Mouse (Mus musculus) stomach, postnatal 0 days (tissue): ENCODE data around the gene Rcan1.

Experiments used
- CTCF ChIP-seq: IDR thresholded peaks from 2 replicates; pipeline ENCODE4 v1.5.1; 2016; ENCODE audit warnings: antibody characterized with exemption, low read depth, mild to moderate bottlenecking, moderate library complexity
- EP300 ChIP-seq: optimal IDR thresholded peaks from 2 replicates; pipeline ENCODE3; 2016; ENCODE audit warnings: antibody characterized with exemption

DNA sequence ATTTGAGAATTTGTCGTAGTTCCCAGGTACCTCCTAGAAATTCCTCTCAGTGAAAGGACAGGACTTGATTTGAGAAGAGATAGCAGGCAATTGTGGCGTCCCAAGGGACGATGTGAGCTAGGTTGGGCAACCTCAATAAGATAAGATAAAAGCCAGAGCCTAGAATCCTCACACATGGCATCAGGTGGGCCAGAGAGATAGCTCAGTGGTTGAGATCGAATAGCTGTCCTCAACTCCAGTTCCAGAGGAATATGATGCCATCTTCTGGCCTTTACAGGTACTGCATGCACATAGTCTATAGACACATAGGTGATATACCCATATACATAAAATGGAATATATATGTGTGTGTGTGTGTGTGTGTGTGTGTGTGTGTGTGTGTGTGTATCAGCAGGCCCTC, 16.8 kb upstream of the Rcan1 start:
- TF ChIP-seq CTCF (peak; percentile 81), EP300 (no peak)
